Mouse (Mus musculus): ENCODE data around the gene Gm6377.
A peak's percentile ranks its signal among the peaks of the same experiment; 100 is the strongest.

Gm6377 gene

DNA sequence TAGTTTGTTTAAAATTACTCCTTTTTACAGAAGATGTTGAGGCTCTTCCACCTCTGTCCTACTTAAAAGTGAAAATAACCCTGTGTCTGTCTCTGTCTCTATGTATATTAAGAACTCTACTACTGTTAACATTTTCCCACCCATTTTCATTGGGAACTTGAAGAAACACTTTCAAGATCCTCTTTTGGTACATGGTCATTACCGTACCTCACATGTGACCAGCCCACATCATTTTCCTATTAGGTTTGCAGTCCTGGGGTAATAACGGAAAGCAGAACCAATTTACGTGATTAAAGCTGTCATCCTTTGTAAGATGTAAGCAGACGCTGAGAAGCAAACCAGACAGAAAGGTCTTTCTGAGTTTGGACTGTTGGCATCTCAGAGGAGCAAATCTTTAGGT, at the start of gene Gm6377:
Gm6377 (plus strand) TSS at position 289 of the 400 bp plus-strand sequence.
- DNase-seq, result peak; percentile 28 to 44

DNA sequence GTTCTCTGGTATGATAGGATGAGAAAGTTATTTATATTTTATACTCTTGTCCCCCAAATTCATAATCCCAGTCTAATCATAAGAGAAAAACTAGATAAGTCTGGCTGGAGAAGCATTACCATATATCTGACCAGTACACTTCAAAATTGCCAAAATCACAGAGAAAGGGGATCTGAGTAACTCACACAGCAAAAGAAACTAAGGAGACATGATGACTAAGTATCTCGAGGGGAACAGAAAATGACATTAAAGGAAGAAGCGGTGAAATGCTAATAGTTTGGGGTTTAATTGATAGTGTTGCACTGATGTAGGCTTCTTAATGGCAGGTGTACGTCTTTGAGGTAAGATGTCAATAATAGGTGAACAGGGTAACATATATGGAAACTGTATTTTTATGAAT, 49.4 kb upstream of the Gm6377 start:
- DNase-seq, result no peak

DNA sequence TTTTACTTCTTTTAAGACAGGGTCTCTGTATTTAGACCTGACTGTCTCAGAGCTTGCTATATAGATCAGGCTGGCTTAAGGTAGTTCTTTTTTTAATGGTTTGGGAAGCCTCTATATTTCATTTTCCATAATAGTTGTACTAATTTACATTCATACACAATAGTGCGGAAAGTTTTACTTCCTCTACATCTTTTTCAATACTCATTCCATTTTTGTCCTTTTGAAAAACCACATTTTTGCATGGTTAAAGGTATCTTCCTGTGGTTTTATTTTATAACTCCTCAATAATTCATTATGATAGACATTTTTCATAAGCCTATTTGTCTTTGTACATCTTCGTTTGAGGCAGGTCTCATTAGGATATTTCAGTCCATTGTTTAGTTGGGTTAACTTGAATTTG, 45.3 kb upstream of the Gm6377 start:
- DNase-seq, result no peak

DNA sequence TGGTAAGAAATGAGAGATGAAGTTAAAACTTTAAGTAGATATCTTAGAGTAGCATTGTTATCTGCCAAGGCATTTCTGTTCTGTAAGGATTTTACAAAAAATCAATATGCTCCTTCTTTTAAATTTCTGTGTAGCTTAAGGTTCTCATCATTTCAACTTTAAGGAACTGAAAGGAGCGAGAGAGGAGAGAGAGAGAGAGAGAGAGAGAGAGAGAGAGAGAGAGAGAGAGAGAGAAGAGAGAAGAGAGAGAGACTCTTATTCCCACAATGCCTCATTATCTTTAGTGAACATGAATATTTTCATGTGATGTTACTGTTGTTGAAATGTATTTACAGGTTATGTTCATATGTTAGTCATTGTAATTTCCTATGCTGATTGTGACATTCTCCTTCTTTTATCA, 36.2 kb upstream of the Gm6377 start:
- no peak for DNase-seq

DNA sequence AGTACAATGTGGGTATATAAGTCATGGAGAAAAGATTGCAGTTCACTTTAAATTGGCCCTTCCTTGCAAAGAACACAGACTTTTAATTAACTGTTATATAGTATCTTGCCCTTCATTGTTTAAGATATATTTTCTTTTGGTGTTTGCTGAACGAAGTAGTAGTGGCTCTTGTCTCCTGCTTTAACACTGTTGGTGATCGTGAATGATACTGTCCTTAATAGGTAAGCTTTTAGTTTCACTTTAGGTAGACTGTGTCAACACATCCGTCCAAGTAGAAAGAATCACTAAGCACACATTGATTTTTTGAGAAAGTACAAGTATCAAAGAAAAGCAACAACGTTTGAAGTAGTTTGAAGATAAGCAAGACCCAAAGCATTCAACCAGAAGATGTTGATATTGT, 35.7 kb upstream of the Gm6377 start:
- no peak for DNase-seq

DNA sequence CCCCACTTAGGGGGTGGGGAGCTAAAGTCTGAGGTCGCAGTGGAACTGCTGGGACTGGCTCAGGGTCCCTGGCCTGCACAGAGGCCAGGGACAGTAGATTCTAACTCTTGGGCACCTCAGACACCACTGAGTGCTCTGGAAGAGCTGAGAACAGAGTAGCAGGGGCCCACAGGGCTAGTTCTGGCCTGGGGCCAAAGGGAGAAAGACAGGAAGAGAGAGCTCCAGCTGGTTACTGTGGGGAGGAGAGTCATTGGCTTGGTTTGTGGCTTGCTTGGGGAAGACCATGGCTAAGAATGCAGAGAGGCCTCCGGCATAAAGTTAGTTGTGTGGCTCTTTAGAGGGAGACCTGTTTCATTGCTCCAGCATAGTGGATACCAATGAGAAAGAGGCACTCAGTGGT, 21.5 kb upstream of the Gm6377 start:
- DNase-seq, result no peak

DNA sequence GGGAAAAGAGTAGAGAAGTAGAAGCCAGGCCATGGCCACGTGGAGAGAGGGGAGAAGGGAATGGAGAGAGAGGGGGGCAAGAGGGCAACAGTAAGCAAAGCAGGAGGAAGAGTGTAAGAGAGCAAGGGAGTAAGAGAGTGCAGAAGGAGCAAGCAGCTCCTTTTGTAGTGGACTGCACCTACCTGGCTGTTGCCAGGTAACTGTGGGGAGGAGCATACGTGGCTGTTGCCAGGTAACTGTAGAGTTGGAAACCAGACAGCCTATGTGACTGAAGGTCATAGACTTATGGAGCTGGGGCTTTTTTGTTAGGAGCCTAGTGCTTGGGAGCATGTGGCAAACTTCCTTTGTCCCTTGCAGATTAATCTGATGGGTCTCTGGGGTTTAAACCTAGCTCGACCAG, 21.1 kb upstream of the Gm6377 start:
- DNase-seq, result no peak

DNA sequence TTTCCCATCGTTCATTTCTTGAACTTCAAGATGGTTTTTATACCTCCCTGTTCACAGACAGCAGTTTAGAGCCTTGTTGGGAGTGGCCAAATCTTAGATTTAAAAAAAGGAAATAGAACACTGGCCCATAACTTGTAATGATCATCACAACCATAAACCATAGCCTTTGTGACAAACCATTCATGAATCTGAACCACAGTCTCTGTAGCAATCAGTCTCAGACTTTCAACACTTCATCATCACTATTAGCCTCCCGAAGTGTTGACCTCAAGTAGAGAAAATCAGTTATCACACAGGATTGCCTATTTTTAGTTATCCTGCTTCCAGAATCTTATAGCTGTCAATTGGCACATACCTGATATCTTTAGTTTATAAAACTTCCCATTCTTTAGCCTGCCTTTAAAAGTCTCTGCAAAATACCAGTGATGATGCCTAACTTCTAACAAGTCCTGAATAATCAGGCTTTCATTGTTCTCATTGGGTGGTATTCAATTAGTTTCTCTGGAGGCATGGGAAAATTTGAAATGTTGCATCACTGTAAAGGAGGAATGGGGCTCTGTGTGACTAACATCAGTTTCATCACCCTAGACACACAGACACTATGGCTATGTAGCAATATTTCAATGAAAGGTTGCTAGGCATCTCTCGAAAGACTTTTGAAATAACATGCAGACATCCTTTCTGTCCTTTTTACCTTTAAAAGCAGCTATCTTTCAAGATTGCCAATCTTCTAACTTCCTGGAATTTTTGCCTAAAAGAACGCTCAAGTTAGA, 11.7 kb upstream of the Gm6377 start:
- DNase-seq, result no peak

DNA sequence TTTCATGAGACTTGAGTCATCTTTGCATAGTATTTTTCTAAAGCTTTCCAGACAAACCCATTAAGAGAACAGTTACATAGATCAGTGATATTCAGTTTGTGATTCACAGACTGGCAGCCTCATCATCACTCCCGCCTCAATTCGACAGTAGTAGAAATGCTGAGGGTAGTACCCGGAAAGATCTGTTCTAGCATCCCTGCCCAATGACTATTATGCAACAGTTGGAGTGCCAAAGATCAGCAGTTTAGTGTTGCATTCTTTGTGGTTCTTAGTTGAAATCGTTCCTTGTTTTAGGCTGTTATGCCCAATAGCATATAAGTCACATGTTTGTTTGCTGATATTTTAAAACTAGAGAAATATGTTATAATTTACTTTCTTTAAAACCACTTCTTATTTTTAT, 6.9 kb upstream of the Gm6377 start:
- DNase-seq, result no peak

DNA sequence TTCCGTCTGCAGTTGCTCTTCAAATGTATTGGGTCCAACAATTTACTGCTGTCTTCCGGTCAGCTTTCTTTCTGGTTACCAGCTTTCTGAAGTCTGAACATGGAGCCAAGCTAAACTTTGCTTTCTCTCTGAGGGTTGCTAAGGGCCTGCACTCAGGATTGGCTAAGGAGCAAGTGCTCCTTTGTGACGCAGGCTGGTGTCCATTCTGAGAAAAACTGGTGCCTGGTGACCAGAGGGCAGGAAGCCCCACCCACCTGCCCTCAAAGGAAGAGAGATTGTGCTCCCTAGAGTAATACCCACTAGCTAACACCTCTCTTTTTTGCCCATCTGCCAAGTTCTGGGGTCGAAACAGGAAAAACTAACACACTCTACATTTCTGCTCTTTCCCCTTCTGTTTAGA, 5.6 kb upstream of the Gm6377 start:
- DNase-seq, result peak; percentile 17 to 26

DNA sequence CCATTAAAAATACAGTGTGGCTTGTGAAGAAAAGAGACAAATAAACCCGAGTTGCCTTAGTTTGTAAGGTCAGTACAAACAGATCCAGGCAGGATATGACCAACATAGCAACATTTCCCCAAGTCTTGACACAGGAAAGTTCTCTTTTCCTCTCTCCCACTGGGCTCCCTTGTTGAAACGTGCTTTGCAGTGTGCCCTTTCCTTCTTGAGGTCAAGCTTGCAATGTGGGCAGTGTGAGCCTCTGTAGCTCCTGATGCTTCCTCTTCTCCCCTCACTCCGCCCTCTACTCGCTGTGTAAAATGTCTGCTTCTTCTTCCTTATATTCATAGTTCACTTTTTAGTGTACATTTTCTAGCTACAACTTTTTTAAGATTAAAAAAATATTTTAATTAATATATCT, 5.1 kb upstream of the Gm6377 start:
- DNase-seq, result peak; percentile 11 to 16

DNA sequence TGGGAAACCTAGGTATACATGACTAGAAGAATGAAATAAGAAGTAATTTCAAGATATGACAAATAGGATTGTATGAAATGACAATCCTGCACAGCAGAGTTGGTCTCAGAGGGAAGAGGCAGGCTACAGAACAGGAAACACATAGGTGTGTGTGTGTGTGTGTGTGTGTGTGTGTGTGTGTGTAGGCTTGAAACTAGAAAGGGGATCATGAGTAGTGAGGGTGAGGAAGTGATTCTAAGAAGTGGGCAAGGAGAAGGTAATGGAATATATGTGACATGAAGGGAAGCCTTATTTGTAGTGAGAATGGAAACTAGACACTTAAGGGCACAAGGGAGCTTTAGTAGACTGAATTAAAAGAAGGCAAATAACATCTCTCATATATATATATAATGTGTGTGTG, 11.3 kb downstream of the Gm6377 start:
- DNase-seq, result peak; percentile 25 to 53

DNA sequence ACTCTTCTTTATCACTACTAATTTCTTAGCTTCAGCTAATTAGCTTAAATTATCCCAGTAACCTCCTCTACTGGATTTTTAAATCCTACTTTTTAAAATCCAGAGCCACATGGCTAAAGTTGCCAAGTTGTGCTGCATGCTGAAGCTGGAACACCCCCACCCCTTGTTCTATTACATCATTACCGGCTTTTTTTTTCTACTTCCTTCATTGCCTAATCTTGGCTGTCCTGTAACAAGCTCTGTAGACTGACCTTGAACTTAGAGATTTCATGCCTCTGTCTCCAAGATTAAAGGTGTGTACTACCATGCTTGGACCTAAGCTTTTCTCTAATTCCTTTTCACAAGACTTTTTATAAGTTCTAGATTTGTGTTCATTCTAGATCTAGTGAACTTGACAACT, 32.2 kb downstream of the Gm6377 start:
- DNase-seq, result no peak

DNA sequence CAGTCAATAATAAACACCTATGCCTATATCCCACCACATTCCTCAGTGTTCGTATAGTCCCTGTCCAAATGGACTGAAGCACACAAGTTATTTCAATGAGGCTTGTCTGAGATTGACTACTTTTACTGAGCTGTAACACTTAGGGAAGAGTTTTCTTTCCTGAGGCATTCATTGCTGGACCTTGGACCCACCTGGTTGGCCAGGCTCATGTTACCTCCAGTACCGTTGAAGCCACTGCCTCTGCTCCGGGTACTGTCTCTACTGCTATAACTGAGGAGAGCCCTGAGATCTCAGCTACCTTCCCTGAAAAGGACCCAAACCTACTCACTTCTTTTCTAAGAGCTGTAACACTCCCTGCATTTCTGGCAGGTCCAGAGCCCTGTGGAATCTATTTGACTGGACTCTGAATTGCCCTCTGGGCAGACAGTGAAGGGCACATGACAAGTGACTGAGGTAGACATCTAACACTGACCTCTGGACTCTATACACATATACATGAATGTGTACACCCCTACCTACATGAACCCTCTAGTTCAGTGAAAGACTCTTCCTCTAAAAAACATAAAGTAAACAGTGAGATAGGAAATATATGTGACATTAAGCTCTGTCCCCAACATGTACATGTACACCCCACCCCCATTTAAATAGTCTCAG, 39.0 kb downstream of the Gm6377 start:
- no peak for DNase-seq

DNA sequence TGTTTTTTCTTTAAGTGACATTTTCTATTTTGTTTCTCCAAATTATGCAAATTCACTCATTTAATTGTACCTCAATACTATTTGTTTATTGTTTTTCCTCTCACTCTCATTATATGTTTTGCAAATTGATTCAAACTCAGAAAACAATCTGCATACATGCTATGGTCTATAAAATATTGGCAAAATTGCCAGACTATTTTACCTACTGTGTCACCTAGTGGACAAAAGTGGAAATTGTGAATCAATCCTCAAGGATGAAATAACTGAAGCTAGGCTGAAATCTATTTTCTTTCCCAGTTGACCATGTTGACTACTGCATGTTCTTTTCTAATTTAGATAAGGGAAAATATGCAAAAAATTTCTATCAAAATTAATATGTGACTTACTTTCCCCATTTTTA, 41.6 kb downstream of the Gm6377 start:
- DNase-seq, result no peak

Measured in B cell, adult 2 months (primary cell).